9 mouse cellular contexts compared by ENCODE assay signal in the genomic region with DNA sequence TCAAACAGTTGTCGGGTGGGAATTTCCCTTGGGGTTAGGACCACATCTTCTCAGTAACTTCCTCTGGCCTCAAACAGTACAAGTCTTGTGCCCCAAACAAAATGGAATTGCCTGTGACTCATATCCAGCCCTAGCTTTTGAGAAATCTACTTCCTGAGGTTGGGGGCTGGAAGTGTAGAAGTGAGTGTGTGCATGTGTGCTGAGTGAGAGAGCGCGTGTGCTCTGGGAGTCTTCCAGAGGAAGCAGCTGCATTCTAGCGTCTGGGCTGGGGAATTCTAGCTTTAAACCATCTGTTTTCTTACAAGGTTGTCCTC. TPM values are rescaled to one million over a fixed set of nuclear protein-coding genes. Genes with fewer than 3 reads are reported as not detected.
DNase-seq lines count a peak whose midpoint lies in the region; ATAC-seq and TF ChIP-seq lines count a peak whose summit lies in the region.
"Had no signal": no experiment of that assay in that cellular context is flagged by ENCODE, and none has a peak within 500 bp of the region (broad histone marks: within the 10 kb centered on the region; RNA-seq: fewer than 3 reads in every experiment).

No protein-coding gene starts in this region.

- no peaks in the 10 kb centered on the region; the same call in 1 of the 2 replicates for H3K79me2 ChIP-seq in MEL (ENCODE audit: control insufficient read depth, insufficient read depth, low read length, poor library complexity)

- 0 out of 2 replicates have a peak, but pooled peaks have one; percentile 39 for ATAC-seq in embryonic facial prominence, embryonic 11.5 days (replicated peaks; ENCODE audit: insufficient number of reproducible peaks, low FRiP score, low TSS enrichment, low read depth)

- no peak for TF ChIP-seq CTCF in MEL (IDR thresholded peaks at IDR 0.05 in 2 of 3, conservative IDR thresholded peaks at IDR 0.05 in 1 of 3; ENCODE audit: control insufficient read depth in 1 of 3, insufficient read depth in 1 of 3, low read depth in 2 of 3, low read length in 3 of 3, poor library complexity in 1 of 3, severe bottlenecking in 1 of 3)

- no peaks in the 10 kb centered on the region for H3K27me3 ChIP-seq in embryonic facial prominence, embryonic 11.5 days (ENCODE audit: control insufficient read depth, insufficient read depth, low read length)
- H3K27me3 ChIP-seq in embryonic facial prominence, embryonic 10.5 days (replicated peaks; ENCODE audit: low read depth, poor library complexity, severe bottlenecking): no peaks in the 10 kb centered on the region
- no peaks in the 10 kb centered on the region for H3K27me3 ChIP-seq in MEL (ENCODE audit: control insufficient read depth in 1 of 2, insufficient read depth in 2 of 2, low read length in 2 of 2)

- TF ChIP-seq EP300 in MEL (IDR thresholded peaks at IDR 0.05; ENCODE audit: low read depth in 1 of 2, low read length in 2 of 2): peak in 1 of 2 experiments; percentile 24; a peak in 1 of 4 replicates

- H3K4me1 ChIP-seq in embryonic facial prominence, embryonic 11.5 days (ENCODE audit: control insufficient read depth, insufficient read depth, low read length): no peaks in the 10 kb centered on the region
- peaks cover 8% of the 10 kb centered on the region for H3K4me1 ChIP-seq in embryonic facial prominence, embryonic 10.5 days
- H3K4me1 ChIP-seq in MEL (ENCODE audit: control insufficient read depth in 1 of 2, insufficient read depth in 2 of 2, low read length in 2 of 2): peaks cover 38 to 43% of the 10 kb centered on the region in 2 experiments

- no peaks in the 10 kb centered on the region for H3K36me3 ChIP-seq in embryonic facial prominence, embryonic 11.5 days (replicated peaks; ENCODE audit: control insufficient read depth, insufficient read depth, low read depth, low read length)
- no peaks in the 10 kb centered on the region for H3K36me3 ChIP-seq in embryonic facial prominence, embryonic 10.5 days (replicated peaks)
- H3K36me3 ChIP-seq in MEL (ENCODE audit: control insufficient read depth in 1 of 2, insufficient read depth in 2 of 2, low read length in 2 of 2): peaks cover 0 to 41% of the 10 kb centered on the region in 2 experiments; a peak in 2 of 4 replicates

- TF ChIP-seq RAD21 in MEL (IDR thresholded peaks at IDR 0.05; ENCODE audit: low read depth, low read length): no peak

- 65% methylated on average over 4 of the region's 4 CpGs for WGBS in embryonic facial prominence, embryonic 11.5 days
- WGBS in embryonic facial prominence, embryonic 10.5 days: 71% methylated on average over 4 of the region's 4 CpGs

- no peak for TF ChIP-seq POLR2A in MEL (IDR thresholded peaks at IDR 0.05; ENCODE audit: control insufficient read depth in 1 of 2, insufficient read depth in 1 of 2, low read depth in 1 of 2, low read length in 2 of 2, poor library complexity in 1 of 2)

- no peaks in the 10 kb centered on the region for H3K9me3 ChIP-seq in embryonic facial prominence, embryonic 11.5 days (replicated peaks; ENCODE audit: control insufficient read depth, low read length)
- H3K9me3 ChIP-seq in embryonic facial prominence, embryonic 10.5 days: no peaks in the 10 kb centered on the region
- H3K9me3 ChIP-seq in MEL (replicated peaks; ENCODE audit: insufficient read depth, low read length): no peaks in the 10 kb centered on the region

- H3K4me2 ChIP-seq in embryonic facial prominence, embryonic 11.5 days (ENCODE audit: low read depth, low read length): no peak overlapping the region

- H3K9ac ChIP-seq in embryonic facial prominence, embryonic 11.5 days (replicated peaks; ENCODE audit: low read length): no peak overlapping the region
- H3K9ac ChIP-seq in MEL (ENCODE audit: control insufficient read depth, low read depth, low read length, poor library complexity, severe bottlenecking): peak overlapping the region; percentile 32

- H3K4me3 ChIP-seq in embryonic facial prominence, embryonic 11.5 days (ENCODE audit: low read depth, low read length): no peak overlapping the region
- no peak overlapping the region for H3K4me3 ChIP-seq in embryonic facial prominence, embryonic 10.5 days
- H3K4me3 ChIP-seq in MEL (ENCODE audit: control insufficient read depth in 1 of 2, insufficient read depth in 1 of 2, low read depth in 2 of 2, low read length in 2 of 2): no peak overlapping the region
- H3K4me3 ChIP-seq: erythroblast, embryonic 14.5 days had no signal

- no peak for DNase-seq in embryonic facial prominence, embryonic 11.5 days (ENCODE audit: low spot score)
- no peak for DNase-seq in embryonic facial prominence, embryonic 10.5 days (ENCODE audit: low spot score)
- peak; percentile 71 for DNase-seq in MEL (ENCODE audit: low read depth, low spot score)
- DNase-seq in induced T-regulatory cell, adult 2 months (ENCODE audit: low read depth): peak; percentile 94
- peak; percentile 51 for DNase-seq in lung, postnatal 36 days
- DNase-seq in ovary, postnatal 10 days (ENCODE audit: low spot score): no peak
- no peak for DNase-seq in urinary bladder, adult 2 months (ENCODE audit: low spot score)
- DNase-seq in adrenal gland, adult 2 months: no peak

- no peak overlapping the region for H3K27ac ChIP-seq in embryonic facial prominence, embryonic 11.5 days (replicated peaks; ENCODE audit: low read depth, low read length)
- no peak overlapping the region for H3K27ac ChIP-seq in embryonic facial prominence, embryonic 10.5 days (replicated peaks)
- peak overlapping the region; percentile 95 for H3K27ac ChIP-seq in MEL (ENCODE audit: control insufficient read depth, low read depth, low read length)

TF ChIP-seq in MEL, 35 proteins besides CTCF, POLR2A, EP300 and RAD21:
- peak; percentile 24; the same call in 1 of the 2 replicates for TF ChIP-seq ETS1 (IDR thresholded peaks at IDR 0.05; ENCODE audit: low read depth, low read length)
- TF ChIP-seq CHD2 (IDR thresholded peaks at IDR 0.05; ENCODE audit: low read length): no peak

RNA-seq across cellular contexts. Expression of a gene that starts 17.9 kb away (rescaled TPM):
- 3.5 and 4.9 TPM in 2 replicates for polyA plus RNA-seq in embryonic facial prominence, embryonic 11.5 days (2014; fragmentation: Nextera tagmentation; extraction: Ambion mirVana)
- polyA plus RNA-seq in embryonic facial prominence, embryonic 10.5 days (2016; fragmentation: Nextera tagmentation; extraction: Ambion mirVana): 1.5 and 2.0 TPM in 2 replicates
- total RNA-seq in MEL (2012; rRNA removed): 0.04 TPM in 1 of 2 replicates, not detected in the other
- under 1 TPM in 1 of 2 experiments, not detected in 1; 0.06 TPM for polyA plus RNA-seq in MEL (2012; ENCODE audit: insufficient read depth in 1 of 2, insufficient read length in 2 of 2, low read depth in 1 of 2, low replicate concordance in 2 of 2, missing spikeins in 1 of 2)
- polyA plus RNA-seq in urinary bladder, adult 2 months (2012; rRNA removed): 0.76 and 1.2 TPM in 2 replicates
- 1 to 10 TPM; 2.9 to 3.7 TPM for total RNA-seq in adrenal gland, adult 2 months (2021)
- 0.48 and 1.9 TPM in 2 replicates for polyA plus RNA-seq in adrenal gland, adult 2 months (2012; rRNA removed)
- polyA plus RNA-seq: erythroblast, embryonic 14.5 days had no signal

RNA-seq across cellular contexts. Expression of a gene that starts 35.9 kb away (rescaled TPM):
- 2.3 and 2.4 TPM in 2 replicates for polyA plus RNA-seq in embryonic facial prominence, embryonic 11.5 days (2014; fragmentation: Nextera tagmentation; extraction: Ambion mirVana)
- polyA plus RNA-seq in embryonic facial prominence, embryonic 10.5 days (2016; fragmentation: Nextera tagmentation; extraction: Ambion mirVana): 1.4 and 1.5 TPM in 2 replicates
- total RNA-seq in MEL (2012; rRNA removed): 52.3 and 55.7 TPM in 2 replicates
- 10 to 100 TPM; 66.4 to 70.0 TPM for polyA plus RNA-seq in MEL (2012; ENCODE audit: insufficient read depth in 1 of 2, insufficient read length in 2 of 2, low read depth in 1 of 2, low replicate concordance in 2 of 2, missing spikeins in 1 of 2)
- polyA plus RNA-seq in urinary bladder, adult 2 months (2012; rRNA removed): 4.0 and 5.0 TPM in 2 replicates
- total RNA-seq in adrenal gland, adult 2 months (2021): 1 to 10 TPM; 2.9 to 5.6 TPM
- polyA plus RNA-seq in adrenal gland, adult 2 months (2012; rRNA removed): 1.3 and 1.4 TPM in 2 replicates

RNA-seq across cellular contexts. Expression of a gene that starts 48.0 kb away (rescaled TPM):
- 0.10 and 0.22 TPM in 2 replicates for polyA plus RNA-seq in embryonic facial prominence, embryonic 11.5 days (2014; fragmentation: Nextera tagmentation; extraction: Ambion mirVana)
- polyA plus RNA-seq in embryonic facial prominence, embryonic 10.5 days (2016; fragmentation: Nextera tagmentation; extraction: Ambion mirVana): 0.09 and 0.13 TPM in 2 replicates
- 0.42 and 0.85 TPM in 2 replicates for total RNA-seq in MEL (2012; rRNA removed)
- under 1 TPM in 1 of 2 experiments, not detected in 1; 0.15 TPM for polyA plus RNA-seq in MEL (2012; ENCODE audit: insufficient read depth in 1 of 2, insufficient read length in 2 of 2, low read depth in 1 of 2, low replicate concordance in 2 of 2, missing spikeins in 1 of 2)
- 35.2 and 43.3 TPM in 2 replicates for polyA plus RNA-seq in urinary bladder, adult 2 months (2012; rRNA removed)
- under 1 TPM; 0.12 to 0.21 TPM for total RNA-seq in adrenal gland, adult 2 months (2021)
- 0.17 and 0.27 TPM in 2 replicates for polyA plus RNA-seq in adrenal gland, adult 2 months (2012; rRNA removed)
- polyA plus RNA-seq: erythroblast, embryonic 14.5 days had no signal

Comparison
In these comparisons a context has a peak if more than half of its experiments do, and no peak if none do; other contexts are left out.
1. DNase-seq: peak in MEL (single experiment), induced T-regulatory cell, adult 2 months (single experiment) and lung, postnatal 36 days (single experiment); none in embryonic facial prominence, embryonic 11.5 days (single experiment), embryonic facial prominence, embryonic 10.5 days (single experiment), ovary, postnatal 10 days (single experiment), urinary bladder, adult 2 months (single experiment) and adrenal gland, adult 2 months (single experiment).
2. RNA of a gene that starts 35.9 kb away (polyA plus RNA-seq): 66.4 to 70.0 TPM in MEL; 4.0 to 5.0 TPM in urinary bladder, adult 2 months, 2.3 to 2.4 TPM in embryonic facial prominence, embryonic 11.5 days, 1.4 to 1.5 TPM in embryonic facial prominence, embryonic 10.5 days and 1.3 to 1.4 TPM in adrenal gland, adult 2 months; every median in the first group is over 10 times any median in the second.
3. RNA of a gene that starts 48.0 kb away (polyA plus RNA-seq): 35.2 to 43.3 TPM in urinary bladder, adult 2 months; 0.17 to 0.27 TPM in adrenal gland, adult 2 months, 0.10 to 0.22 TPM in embryonic facial prominence, embryonic 11.5 days, 0.15 TPM in MEL and 0.09 to 0.13 TPM in embryonic facial prominence, embryonic 10.5 days; every median in the first group is over 10 times any median in the second.